7 mouse cellular contexts compared by ENCODE assay signal in the genomic region with DNA sequence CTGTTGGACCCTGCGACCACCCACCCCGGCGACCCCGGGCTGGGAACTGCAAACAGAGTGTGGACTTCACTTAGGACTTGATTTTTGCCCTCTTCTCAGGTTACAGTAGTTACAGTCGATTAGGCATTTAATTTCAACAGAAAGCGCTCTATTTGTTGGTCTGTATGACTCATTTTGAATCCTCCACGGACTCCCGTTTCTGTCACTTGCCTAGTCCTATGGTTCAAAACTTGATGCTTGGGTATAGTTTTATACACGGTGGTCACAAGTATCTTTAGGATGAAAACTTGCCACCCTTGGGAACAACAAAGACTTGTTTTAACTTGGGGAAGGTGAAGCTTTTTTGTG. TPM values are rescaled to one million over a fixed set of nuclear protein-coding genes. Genes with fewer than 3 reads are reported as not detected.
A peak's percentile ranks its signal among the peaks of the same experiment; 100 is the strongest.
DNase-seq lines count a peak whose midpoint lies in the region; ATAC-seq and TF ChIP-seq lines count a peak whose summit lies in the region.

No protein-coding gene starts in this region.

- no peaks in the 10 kb centered on the region for H3K36me3 ChIP-seq in forebrain, embryonic 11.5 days (ENCODE audit: control insufficient read depth, insufficient read depth, low read length)
- no peaks in the 10 kb centered on the region for H3K36me3 ChIP-seq in limb, embryonic 10.5 days
- H3K36me3 ChIP-seq in neural tube, embryonic 15.5 days: no peaks in the 10 kb centered on the region

- 1% methylated on average over 9 of the region's 9 CpGs for WGBS in lung, adult 2 months
- 1% methylated on average over 9 of the region's 9 CpGs for WGBS in forebrain, embryonic 11.5 days
- under 1% methylated on average over 9 of the region's 9 CpGs for WGBS in limb, embryonic 10.5 days
- 1% methylated on average over 9 of the region's 9 CpGs for WGBS in neural tube, embryonic 15.5 days

- no peak for ATAC-seq in forebrain, embryonic 11.5 days (replicated peaks; ENCODE audit: low FRiP score)
- ATAC-seq in neural tube, embryonic 15.5 days (ENCODE audit: low FRiP score): no peak

- no peaks in the 10 kb centered on the region for H3K27me3 ChIP-seq in forebrain, embryonic 11.5 days (ENCODE audit: control insufficient read depth, insufficient read depth, low read length)
- peaks cover 14% of the 10 kb centered on the region for H3K27me3 ChIP-seq in limb, embryonic 10.5 days (ENCODE audit: low read depth, poor library complexity, severe bottlenecking)
- 0 out of 2 replicates have a peak, but pooled peaks cover 4% of the 10 kb centered on the region for H3K27me3 ChIP-seq in neural tube, embryonic 15.5 days (replicated peaks)

- TF ChIP-seq CTCF in lung, adult 2 months (IDR thresholded peaks at IDR 0.05; ENCODE audit: insufficient read depth, low read length): no peak

- H3K9me3 ChIP-seq in forebrain, embryonic 11.5 days (ENCODE audit: control insufficient read depth, low read length): no peaks in the 10 kb centered on the region
- no peaks in the 10 kb centered on the region for H3K9me3 ChIP-seq in limb, embryonic 10.5 days (replicated peaks)
- no peaks in the 10 kb centered on the region for H3K9me3 ChIP-seq in neural tube, embryonic 15.5 days (replicated peaks)

- no peak overlapping the region for H3K27ac ChIP-seq in forebrain, embryonic 11.5 days (ENCODE audit: low read depth, low read length)
- H3K27ac ChIP-seq in limb, embryonic 10.5 days: peak overlapping the region; percentile 82
- no peak overlapping the region for H3K27ac ChIP-seq in neural tube, embryonic 15.5 days (replicated peaks)

- H3K4me2 ChIP-seq in forebrain, embryonic 11.5 days (ENCODE audit: low read depth, low read length, severe bottlenecking): peak overlapping the region; percentile 89
- peak overlapping the region; percentile 93 for H3K4me2 ChIP-seq in neural tube, embryonic 15.5 days

- H3K9ac ChIP-seq in forebrain, embryonic 11.5 days (ENCODE audit: low read length): peak overlapping the region; percentile 71
- peak overlapping the region; percentile 67 for H3K9ac ChIP-seq in neural tube, embryonic 15.5 days (replicated peaks)

- TF ChIP-seq POLR2A in lung, adult 2 months (IDR thresholded peaks at IDR 0.05; ENCODE audit: borderline replicate concordance, extremely low read depth, low read depth, low read length): no peak

- H3K4me3 ChIP-seq in lung, adult 2 months (replicated peaks; ENCODE audit: extremely low read depth, low read depth, low read length): peak overlapping the region; percentile 0
- H3K4me3 ChIP-seq in forebrain, embryonic 11.5 days (ENCODE audit: low read depth, low read length): peak overlapping the region; percentile 70
- peak overlapping the region; percentile 73 for H3K4me3 ChIP-seq in limb, embryonic 10.5 days
- peak overlapping the region; percentile 72 for H3K4me3 ChIP-seq in neural tube, embryonic 15.5 days (replicated peaks)

- no peaks in the 10 kb centered on the region for H3K4me1 ChIP-seq in lung, adult 2 months (ENCODE audit: control insufficient read depth, insufficient read depth, low read length)
- H3K4me1 ChIP-seq in forebrain, embryonic 11.5 days (replicated peaks; ENCODE audit: control insufficient read depth, insufficient read depth, low read length): 0 out of 2 replicates have a peak, but pooled peaks cover 2% of the 10 kb centered on the region
- H3K4me1 ChIP-seq in limb, embryonic 10.5 days: peaks cover 20% of the 10 kb centered on the region
- peaks cover 19% of the 10 kb centered on the region for H3K4me1 ChIP-seq in neural tube, embryonic 15.5 days

- DNase-seq in lung, adult 2 months: no peak
- no peak for DNase-seq in lung, postnatal 25 days (ENCODE audit: low spot score)
- no peak for DNase-seq in forebrain, embryonic 11.5 days (ENCODE audit: low spot score)
- DNase-seq in limb, embryonic 10.5 days (ENCODE audit: low spot score): no peak
- no peak for DNase-seq in c-Kit-positive CD71-positive TER-119-positive erythroid progenitor cells, embryonic 14.5 days (ENCODE audit: low spot score)
- no peak for DNase-seq in embryo, embryonic 10.5 days (ENCODE audit: low spot score)

RNA-seq across cellular contexts. Expression of a gene that starts 0.7 kb away (rescaled TPM):
- 1.2 and 3.1 TPM in 2 replicates for polyA plus RNA-seq in lung, adult 2 months (2012; rRNA removed)
- 10.3 and 13.3 TPM in 2 replicates for polyA plus RNA-seq in forebrain, embryonic 11.5 days (2014; fragmentation: Nextera tagmentation; extraction: Ambion mirVana)
- polyA plus RNA-seq in limb, embryonic 10.5 days (2016; fragmentation: Nextera tagmentation; extraction: Ambion mirVana): 4.6 and 5.8 TPM in 2 replicates
- 14.7 and 16.0 TPM in 2 replicates for polyA plus RNA-seq in neural tube, embryonic 15.5 days (2015; fragmentation: Nextera tagmentation; extraction: Ambion mirVana)

Comparison
In these comparisons a context has a peak if more than half of its experiments do, and no peak if none do; other contexts are left out.
1. H3K4me3 ChIP-seq: peak in every context shown above with its lines; median percentile 73 in limb, embryonic 10.5 days; 72 in neural tube, embryonic 15.5 days; 70 in forebrain, embryonic 11.5 days; 0 in lung, adult 2 months.